Mouse (Mus musculus) liver, adult (tissue): ENCODE results near the gene Ldb1.

Source experiments
- GATA4 ChIP-seq: IDR thresholded peaks from 2 replicates; pipeline ENCODE4 v1.6.1; 2014; ENCODE audit warnings: mild to moderate bottlenecking, low read length; ENCODE audit not compliant: insufficient replicate concordance

Gene Ldb1

GRCm38 (mm10) chr19:46044993-46045695 lies at the start of gene Ldb1:
Ldb1 (minus strand) TSS chr19:46045214.
- no peak for TF ChIP-seq GATA4

- TF ChIP-seq GATA4, result no peak
Observed at GRCm38 (mm10) chr19:46094144-46094543, 49.1 kb upstream of the Ldb1 start.

DNA sequence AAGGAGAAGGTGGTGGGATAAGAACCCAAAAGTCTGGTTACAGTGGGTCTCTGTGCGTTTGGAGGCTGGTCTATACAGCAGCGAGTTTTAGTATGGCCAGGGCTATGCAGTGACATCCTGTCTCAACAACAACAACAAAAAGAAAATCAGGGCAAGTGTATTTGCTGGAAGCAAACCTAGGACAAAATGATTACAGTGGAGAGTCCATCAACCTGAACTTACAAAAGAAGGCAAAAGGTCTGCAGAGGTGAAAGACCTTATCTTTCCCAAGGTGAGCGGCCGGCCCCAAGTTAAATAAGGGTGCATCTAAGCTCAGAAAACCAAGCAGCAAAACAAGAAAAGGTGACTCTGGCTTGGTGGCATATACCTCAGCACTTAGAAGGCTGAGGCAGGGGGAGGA lies 46.6 kb upstream of the Ldb1 start:
- peak; percentile 13; the same call in 1 of the 2 replicates for TF ChIP-seq GATA4

DNA sequence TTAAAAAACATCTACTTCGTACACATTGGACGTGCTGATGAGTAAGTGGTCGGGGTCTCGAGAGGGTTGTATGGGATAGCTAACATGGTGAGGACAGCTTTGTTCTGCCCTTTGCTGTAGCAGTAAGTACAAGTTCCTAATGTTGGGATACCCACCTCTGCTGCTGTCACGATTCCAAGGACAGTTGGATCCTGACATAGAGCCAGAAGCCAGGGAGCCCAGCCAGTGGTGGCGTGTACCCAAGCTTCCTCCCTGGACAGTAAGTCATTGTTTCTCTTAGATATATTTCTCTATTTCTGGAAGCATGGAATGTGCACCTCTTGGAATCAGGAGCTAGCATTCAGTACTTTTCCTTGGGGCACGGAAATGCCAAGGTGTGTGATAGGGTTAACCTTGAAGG lies 42.9 kb upstream of the Ldb1 start:
- no peak for TF ChIP-seq GATA4

- TF ChIP-seq GATA4, result no peak
Observed at GRCm38 (mm10) chr19:46086337-46086736, 41.3 kb upstream of the Ldb1 start.

GRCm38 (mm10) chr19:46085185-46085584 lies 40.2 kb upstream of the Ldb1 start:
- no peak for TF ChIP-seq GATA4

DNA sequence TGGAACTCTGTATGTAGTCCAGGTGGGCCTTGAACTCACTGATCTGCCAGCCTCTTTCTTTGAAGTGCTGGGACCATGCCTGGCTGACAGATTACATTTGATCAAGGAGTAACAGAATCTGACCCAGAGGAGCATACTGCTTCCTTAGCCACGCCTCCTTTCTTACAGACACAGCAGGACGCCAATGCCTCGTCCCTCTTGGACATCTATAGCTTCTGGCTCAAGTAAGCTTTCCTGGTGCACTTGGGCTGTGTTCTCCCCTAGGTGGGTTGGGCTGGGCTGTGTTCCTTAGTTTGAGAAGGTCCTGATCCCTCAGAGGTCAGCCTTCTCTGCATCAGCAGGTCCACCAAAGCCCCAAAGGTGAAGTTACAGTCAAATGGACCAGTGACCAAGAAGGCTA lies 33.5 kb upstream of the Ldb1 start:
- no peak for TF ChIP-seq GATA4

GRCm38 (mm10) chr19:46075616-46076607 lies 30.9 kb upstream of the Ldb1 start, which contains the start of gene Nolc1:
Nolc1 (plus strand) TSS chr19:46075863.
- TF ChIP-seq GATA4, result peak; percentile 66; the same call in 1 of the 2 replicates

DNA sequence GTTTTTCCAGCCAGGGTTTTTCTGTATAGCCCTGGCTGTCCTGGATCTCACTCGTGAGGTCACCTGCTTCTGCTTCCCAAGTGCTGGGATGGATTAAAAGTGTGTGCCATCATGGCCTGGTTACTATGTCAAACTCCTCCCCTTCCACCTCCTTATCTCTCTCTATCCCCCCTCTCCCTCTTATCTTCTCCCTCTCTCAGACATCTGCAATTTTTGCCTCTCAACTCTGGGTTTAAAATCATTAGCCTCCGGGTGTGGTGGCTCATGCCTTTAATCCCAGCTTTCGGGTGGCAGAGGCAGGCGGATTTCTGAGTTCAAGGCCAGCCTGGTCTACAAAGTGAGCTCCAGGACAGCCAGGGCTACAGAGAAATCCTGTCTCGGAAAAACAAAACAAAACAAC lies 29.3 kb upstream of the Ldb1 start:
- no peak for TF ChIP-seq GATA4

GRCm38 (mm10) chr19:46073285-46073684 lies 28.3 kb upstream of the Ldb1 start:
- no peak for TF ChIP-seq GATA4

DNA sequence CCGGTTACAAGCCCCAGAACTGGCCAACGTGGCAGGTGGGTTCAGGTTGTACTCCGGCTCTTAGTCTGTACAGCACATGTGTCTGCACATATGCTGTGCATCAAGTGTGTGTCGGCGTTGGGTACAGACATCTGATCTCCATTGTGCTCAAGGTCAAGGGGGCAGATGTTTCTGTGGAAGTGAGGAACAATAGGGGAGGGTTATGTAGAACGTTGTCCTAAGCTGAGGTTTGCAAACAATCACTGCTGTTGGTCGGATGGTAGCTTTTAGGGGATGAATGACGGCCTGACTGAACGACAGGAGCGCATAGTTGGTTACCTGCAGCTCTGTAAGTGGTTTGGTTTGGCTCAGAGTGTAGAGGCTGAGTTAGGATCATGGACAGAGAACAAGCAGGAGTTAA lies 23.0 kb upstream of the Ldb1 start:
- TF ChIP-seq GATA4, result no peak

GRCm38 (mm10) chr19:46060845-46061244 lies 15.8 kb upstream of the Ldb1 start:
- no peak for TF ChIP-seq GATA4

- no peak for TF ChIP-seq GATA4
Observed at GRCm38 (mm10) chr19:46058466-46058865, 13.5 kb upstream of the Ldb1 start.

- TF ChIP-seq GATA4, result no peak
Observed at GRCm38 (mm10) chr19:46056947-46057607, 12.1 kb upstream of the Ldb1 start.

DNA sequence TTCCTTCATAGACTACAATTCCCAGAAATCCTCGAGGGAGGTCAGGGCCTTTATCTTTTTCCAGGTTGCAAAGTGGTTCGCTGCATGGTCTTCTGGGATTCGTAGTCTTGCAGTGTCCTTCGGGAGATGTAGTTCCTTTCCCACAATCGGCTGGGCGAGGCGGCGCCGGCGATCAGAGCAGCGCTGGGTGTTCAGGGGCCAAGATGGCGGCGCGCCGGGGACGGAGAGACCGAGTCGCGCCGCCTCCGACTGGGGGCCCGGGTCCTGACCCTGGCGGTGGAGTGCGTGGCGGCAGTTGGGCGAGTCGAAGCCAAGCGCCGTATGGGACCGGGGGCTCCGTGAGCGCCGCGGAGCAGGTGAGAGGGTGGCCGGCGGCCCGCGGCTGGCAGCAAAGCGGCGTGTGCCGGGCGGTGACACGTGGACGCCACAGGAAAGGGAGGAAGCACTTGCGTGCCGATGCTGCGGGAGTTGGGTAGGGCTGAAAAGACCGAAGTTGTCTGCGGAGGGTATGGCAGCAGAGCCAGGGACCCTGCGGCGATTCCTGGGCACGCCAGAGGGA lies 11.5 kb upstream of the Ldb1 start:
- peak; percentile 86; the same call in 1 of the 2 replicates for TF ChIP-seq GATA4
